Mouse (Mus musculus) forebrain, postnatal 0 days (tissue): ENCODE data around the gene Ttyh2. TPM values are rescaled to one million over a fixed set of nuclear protein-coding genes. Genes with fewer than 3 reads are reported as not detected.
A peak's percentile ranks its signal among the peaks of the same experiment; 100 is the strongest.

Experiments used
- ATAC-seq: fragments of 200-750 bp; cut with Nextera tagmentation; 2 replicates; pipeline ENCODE4 v1.8.0; 2017; ENCODE audit warnings: mild to moderate bottlenecking, moderate library complexity
- DNase-seq: peaks from one replicate; pipeline ENCODE4 v3.0.0-alpha.2; 2015
- H3K27ac ChIP-seq: fragments of 300-500 bp; sonication (generic); 2 replicates; pipeline ENCODE4 v1.5.1; 2014; ENCODE audit warnings: low read depth, mild to moderate bottlenecking, antibody characterized with exemption, low read length, moderate library complexity, mixed read lengths
- H3K27me3 ChIP-seq: fragments of 300-500 bp; sonication (generic); 2 replicates; pipeline ENCODE4 v1.6.1; 2014; ENCODE audit warnings: mild to moderate bottlenecking, low read length, mixed read lengths; ENCODE audit not compliant: insufficient read depth
- H3K36me3 ChIP-seq: fragments of 300-500 bp; sonication (generic); 2 replicates; pipeline ENCODE4 v1.6.1; 2014; ENCODE audit warnings: mild to moderate bottlenecking, moderate library complexity; ENCODE audit not compliant: insufficient read depth
- H3K4me1 ChIP-seq: fragments of 300-500 bp; sonication (generic); 2 replicates; pipeline ENCODE4 v1.6.1; 2014; ENCODE audit warnings: antibody characterized with exemption; ENCODE audit not compliant: insufficient read depth
- H3K4me2 ChIP-seq: fragments of 300-500 bp; sonication (generic); 2 replicates; pipeline ENCODE4 v1.6.1; 2014; ENCODE audit warnings: low read depth, mild to moderate bottlenecking, moderate library complexity
- H3K4me3 ChIP-seq: fragments of 300-500 bp; sonication (generic); 2 replicates; pipeline ENCODE4 v1.5.1; 2014; ENCODE audit warnings: low read depth, low read length, mixed read lengths
- H3K9ac ChIP-seq: fragments of 300-500 bp; sonication (generic); 2 replicates; pipeline ENCODE4 v1.6.1; 2014; ENCODE audit warnings: mild to moderate bottlenecking
- H3K9me3 ChIP-seq: fragments of 300-500 bp; sonication (generic); 2 replicates; pipeline ENCODE4 v1.6.1; 2016; ENCODE audit warnings: low read length
- CTCF ChIP-seq: sonication (generic); IDR thresholded peaks from 2 replicates; pipeline ENCODE4 v1.5.1; 2016; ENCODE audit warnings: antibody characterized with exemption, control low read depth, low read depth
- WGBS: fragments of 180-500 bp; shearing (Covaris S2); extraction: QIAGEN DNeasy Blood & Tissue Kit; methylation state at CpG from one replicate; pipeline ENCODE4 v1.1.7; 2014; 5-methylcytosine and 5-hydroxymethylcytosine counted together
- polyA plus RNA-seq: library from polyadenylated mRNA; unstranded; fragments of >200 nt; fragmentation: Nextera tagmentation; extraction: Ambion mirVana; gene quantifications from 2 replicates; pipeline ENCODE4 v1.2.1, GENCODE M21; 2015
- total RNA-seq: library from RNA; depleted of rRNA; stranded (reverse); fragments of >200 nt; gene quantifications from 2 replicates; pipeline ENCODE4 v1.2.3, GENCODE M21; 2014; rRNA removed

Gene Ttyh2
- 26.6 and 29.9 TPM in 2 replicates for total RNA-seq
- polyA plus RNA-seq, result 24.4 and 26.4 TPM in 2 replicates

GRCm38 (mm10) chr11:114675341-114675825, at the start of gene Ttyh2:
Gene Ttyh2, plus strand, starts transcription at chr11:114675431.
- TF ChIP-seq CTCF, result peak; percentile 9; the same call in 1 of the 2 replicates
- peak; percentile 74 for ATAC-seq
- 4% methylated on average over 36 of the region's 40 CpGs for WGBS
- peak within 1 kb of the TSS; percentile 48 for H3K4me3 ChIP-seq
- H3K36me3 ChIP-seq, result peaks cover 41% of the 10 kb centered on the region
- peak; percentile 68 for DNase-seq
- no peaks in the 10 kb centered on the region for H3K9me3 ChIP-seq
- peaks cover 2% of the 10 kb centered on the region for H3K4me1 ChIP-seq
- H3K9ac ChIP-seq, result peak within 1 kb of the TSS; percentile 53
- H3K27ac ChIP-seq, result peak within 1 kb of the TSS; percentile 36; the same call in 1 of the 2 replicates
- H3K4me2 ChIP-seq, result peak within 1 kb of the TSS; percentile 93
- H3K27me3 ChIP-seq, result no peaks in the 10 kb centered on the region

DNA sequence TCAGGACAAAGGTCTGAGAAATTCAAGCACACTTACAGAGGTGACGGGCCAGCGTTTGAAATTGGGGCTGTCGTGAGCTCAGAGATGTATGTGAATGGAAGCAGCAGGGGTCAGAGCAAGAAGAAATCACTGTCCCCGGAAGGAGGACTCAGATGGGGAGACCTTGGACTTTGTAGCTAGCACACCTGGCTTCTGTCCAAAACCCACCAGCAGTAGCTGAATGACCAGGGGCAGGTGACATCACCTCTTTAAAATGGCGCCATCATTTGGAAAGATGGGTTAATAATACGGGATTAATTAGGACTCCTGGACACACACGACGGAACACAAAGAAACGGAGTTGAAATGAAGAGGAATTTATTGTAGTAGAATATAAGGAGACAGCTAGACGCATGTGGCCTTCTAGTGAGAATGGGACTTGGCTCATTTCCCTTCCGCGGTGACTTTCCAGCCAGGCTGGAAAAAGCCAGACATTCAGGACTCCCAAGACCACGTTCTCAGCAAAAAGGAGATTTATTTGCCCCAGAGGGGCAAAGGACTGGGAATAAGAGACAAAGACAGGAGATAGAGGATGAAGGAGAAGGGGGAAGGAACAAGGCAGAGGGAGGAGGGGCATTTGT, 49.0 kb upstream of the Ttyh2 start:
- H3K9ac ChIP-seq, result no peak overlapping the region
- ATAC-seq (no peak), DNase-seq (no peak)
- 0 out of 2 replicates have a peak, but pooled peaks cover 5% of the 10 kb centered on the region for H3K4me1 ChIP-seq
- H3K27me3 ChIP-seq, result no peaks in the 10 kb centered on the region; the same call in 1 of the 2 replicates
- H3K4me3 ChIP-seq, result no peak overlapping the region
- no peak for TF ChIP-seq CTCF
- WGBS, result 32% methylated on average over 13 of the region's 13 CpGs
- H3K9me3 ChIP-seq, result no peaks in the 10 kb centered on the region
- no peak overlapping the region for H3K27ac ChIP-seq
- H3K36me3 ChIP-seq, result no peaks in the 10 kb centered on the region
- H3K4me2 ChIP-seq, result no peak overlapping the region

- ATAC-seq (no peak), DNase-seq (no peak)
- H3K4me1 ChIP-seq, result 0 out of 2 replicates have a peak, but pooled peaks cover 5% of the 10 kb centered on the region
- no peaks in the 10 kb centered on the region; the same call in 1 of the 2 replicates for H3K27me3 ChIP-seq
- H3K9ac ChIP-seq, result no peak overlapping the region
- H3K27ac ChIP-seq, result no peak overlapping the region
- TF ChIP-seq CTCF, result no peak
- 88% methylated on average over 6 of the region's 6 CpGs for WGBS
- no peaks in the 10 kb centered on the region for H3K36me3 ChIP-seq
- H3K9me3 ChIP-seq, result no peaks in the 10 kb centered on the region
- H3K4me2 ChIP-seq, result no peak overlapping the region
- H3K4me3 ChIP-seq, result no peak overlapping the region
Measured at GRCm38 (mm10) chr11:114627036-114627435, 48.2 kb upstream of the Ttyh2 start.

- WGBS, result 80% methylated on average over 12 of the region's 12 CpGs
- no peak overlapping the region for H3K4me2 ChIP-seq
- no peaks in the 10 kb centered on the region for H3K36me3 ChIP-seq
Measured at GRCm38 (mm10) chr11:114628032-114628431, 47.2 kb upstream of the Ttyh2 start.

GRCm38 (mm10) chr11:114630044-114630443, 45.2 kb upstream of the Ttyh2 start:
- ATAC-seq, result no peak
- Histone ChIP-seq H3K9ac (no peak overlapping the region), H3K27ac (no peak overlapping the region), H3K4me2 (no peak overlapping the region), H3K36me3 (no peaks in the 10 kb centered on the region), H3K9me3 (no peaks in the 10 kb centered on the region), H3K4me3 (no peak overlapping the region), H3K27me3 (no peaks in the 10 kb centered on the region), H3K4me1 (0 out of 2 replicates have a peak, but pooled peaks cover 5% of the 10 kb centered on the region)
- TF ChIP-seq CTCF, result peak; percentile 44
- WGBS, result 85% methylated on average over 5 of the region's 5 CpGs
- DNase-seq, result no peak

More at GRCm38 (mm10) chr11:114628032-114628431, 47.2 kb upstream of the Ttyh2 start:
- H3K27ac ChIP-seq, result no peak overlapping the region
- H3K9me3 ChIP-seq, result no peaks in the 10 kb centered on the region
- no peaks in the 10 kb centered on the region; the same call in 1 of the 2 replicates for H3K27me3 ChIP-seq
- H3K4me3 ChIP-seq, result no peak overlapping the region
- no peak overlapping the region for H3K9ac ChIP-seq
- no peak for DNase-seq
- H3K4me1 ChIP-seq, result 0 out of 2 replicates have a peak, but pooled peaks cover 5% of the 10 kb centered on the region
- TF ChIP-seq CTCF, result peak; percentile 55
- ATAC-seq, result no peak

- Histone ChIP-seq H3K4me2 (no peak overlapping the region), H3K27me3 (no peaks in the 10 kb centered on the region), H3K27ac (no peak overlapping the region), H3K4me3 (no peak overlapping the region), H3K4me1 (no peaks in the 10 kb centered on the region), H3K9me3 (no peaks in the 10 kb centered on the region), H3K9ac (no peak overlapping the region), H3K36me3 (no peaks in the 10 kb centered on the region)
- ATAC-seq (no peak), DNase-seq (peak; percentile 44)
- TF ChIP-seq CTCF, result no peak
- WGBS, result 57% methylated on average over 8 of the region's 8 CpGs
Measured at GRCm38 (mm10) chr11:114632266-114632665, 43.0 kb upstream of the Ttyh2 start.

GRCm38 (mm10) chr11:114636292-114636691, 38.9 kb upstream of the Ttyh2 start:
- DNase-seq (peak; percentile 96), ATAC-seq (peak; percentile 89)
- 1% methylated on average over 6 of the region's 6 CpGs for WGBS
- H3K4me3 ChIP-seq, result no peak overlapping the region
- H3K9me3 ChIP-seq, result no peaks in the 10 kb centered on the region
- H3K4me1 ChIP-seq, result no peaks in the 10 kb centered on the region
- no peaks in the 10 kb centered on the region for H3K27me3 ChIP-seq
- no peak overlapping the region for H3K27ac ChIP-seq
- H3K4me2 ChIP-seq, result peak overlapping the region; percentile 33
- H3K36me3 ChIP-seq, result no peaks in the 10 kb centered on the region
- TF ChIP-seq CTCF, result peak; percentile 99
- no peak overlapping the region for H3K9ac ChIP-seq
